Mouse (Mus musculus) kidney, adult 2 months (tissue): ENCODE results near the gene Slc35b2. TPM values are rescaled to one million over a fixed set of nuclear protein-coding genes. Genes with fewer than 3 reads are reported as not detected.

Experiments
- DNase-seq: peaks from one replicate; pipeline ENCODE4 v3.0.0; 2021
- H3K27ac ChIP-seq: fragments of 200-500 bp; 2 replicates; pipeline ENCODE4 v1.5.1; 2012; ENCODE audit warnings: low read depth, low read length, control low read depth, inconsistent platforms; ENCODE audit not compliant: insufficient read depth
- H3K27me3 ChIP-seq: fragments of 200-500 bp; replicated peaks from 2 replicates; pipeline ENCODE4 v1.6.1; 2012; ENCODE audit warnings: mild to moderate bottlenecking, moderate library complexity, low read length, inconsistent platforms; ENCODE audit not compliant: control insufficient read depth, insufficient read depth
- H3K36me3 ChIP-seq: fragments of 200-500 bp; 2 replicates; pipeline ENCODE4 v1.6.1; 2012; ENCODE audit warnings: mild to moderate bottlenecking, moderate library complexity, low read length, inconsistent platforms; ENCODE audit not compliant: control insufficient read depth, insufficient read depth
- H3K4me1 ChIP-seq: fragments of 200-500 bp; 2 replicates; pipeline ENCODE4 v1.6.1; 2011; ENCODE audit warnings: low read length; ENCODE audit not compliant: control insufficient read depth, insufficient read depth
- H3K4me3 ChIP-seq: fragments of 200-500 bp; 2 replicates; pipeline ENCODE4 v1.5.1; 2011; ENCODE audit warnings: mild to moderate bottlenecking, low read depth, low read length, control low read depth; ENCODE audit not compliant: insufficient read depth
- CTCF ChIP-seq: fragments of 200-500 bp; conservative IDR thresholded peaks from 2 replicates; pipeline ENCODE4 v1.5.1; 2011; ENCODE audit warnings: low read depth, mild to moderate bottlenecking, control low read depth, low read length, moderate library complexity, mixed read lengths; ENCODE audit not compliant: insufficient read depth, insufficient read length
- POLR2A ChIP-seq: fragments of 200-500 bp; IDR thresholded peaks from one replicate; pipeline ENCODE4 v1.6.1; 2011; ENCODE audit warnings: low read depth, low read length, control low read depth
- WGBS: fragments of 180-500 bp; shearing (Covaris S2); methylation state at CpG from one replicate; pipeline ENCODE4 v1.1.7; 2018; 5-methylcytosine and 5-hydroxymethylcytosine counted together
- polyA plus RNA-seq: library from polyadenylated mRNA; depleted of rRNA; stranded (reverse); fragments of >200 nt; gene quantifications from 2 replicates; pipeline ENCODE4 v1.2.3, GENCODE M21; 2012

The Slc35b2 gene
- polyA plus RNA-seq, 1 experiment = 75.5 TPM

GRCm38 (mm10) chr17:45544873-45545277 lies 18.8 kb upstream of the Slc35b2 start:
- no peak overlapping the region for H3K27ac ChIP-seq
- DNase-seq = no peak
- 8% methylated on average over 46 of the region's 46 CpGs for WGBS
- no peaks in the 10 kb centered on the region for H3K36me3 ChIP-seq
- peaks cover 5% of the 10 kb centered on the region for H3K27me3 ChIP-seq
- no peak overlapping the region for H3K4me3 ChIP-seq
- no peak for TF ChIP-seq CTCF
- TF ChIP-seq POLR2A = no peak
- H3K4me1 ChIP-seq = no peaks in the 10 kb centered on the region

GRCm38 (mm10) chr17:45545278-45545961 lies 18.3 kb upstream of the Slc35b2 start:
- Histone ChIP-seq H3K4me1 (no peaks in the 10 kb centered on the region), H3K4me3 (no peak overlapping the region), H3K27ac (no peak overlapping the region), H3K27me3 (peaks cover 5% of the 10 kb centered on the region), H3K36me3 (no peaks in the 10 kb centered on the region)
- TF ChIP-seq POLR2A = no peak
- no peak for TF ChIP-seq CTCF
- no peak for DNase-seq
- 9% methylated on average over 74 of the region's 74 CpGs for WGBS

- no peaks in the 10 kb centered on the region for H3K36me3 ChIP-seq
- WGBS = 76% methylated on average over 16 of the region's 16 CpGs
- DNase-seq = no peak
- no peaks in the 10 kb centered on the region for H3K4me1 ChIP-seq
- peaks cover 5% of the 10 kb centered on the region for H3K27me3 ChIP-seq
- H3K27ac ChIP-seq = no peak overlapping the region
- no peak for TF ChIP-seq CTCF
- H3K4me3 ChIP-seq = no peak overlapping the region
These were observed 16.7 kb upstream of the Slc35b2 start for GRCm38 (mm10) chr17:45546941-45547340.

GRCm38 (mm10) chr17:45547461-45548190 lies 16.0 kb upstream of the Slc35b2 start:
- H3K27me3 ChIP-seq = peaks cover 5% of the 10 kb centered on the region

GRCm38 (mm10) chr17:45548541-45549512 lies 14.8 kb upstream of the Slc35b2 start:
- Histone ChIP-seq H3K4me1 (no peaks in the 10 kb centered on the region), H3K27me3 (peaks cover 5% of the 10 kb centered on the region), H3K36me3 (no peaks in the 10 kb centered on the region), H3K27ac (no peak overlapping the region), H3K4me3 (peak overlapping the region; percentile 26; the same call in 1 of the 2 replicates)
- 5% methylated on average over 62 of the region's 68 CpGs for WGBS
- TF ChIP-seq CTCF (no peak), POLR2A (no peak)
- DNase-seq = no peak

More at GRCm38 (mm10) chr17:45547461-45548190, 16.0 kb upstream of the Slc35b2 start:
- H3K4me3 ChIP-seq = no peak overlapping the region
- DNase-seq = no peak
- H3K27ac ChIP-seq = no peak overlapping the region
- H3K4me1 ChIP-seq = no peaks in the 10 kb centered on the region
- TF ChIP-seq POLR2A (no peak), CTCF (no peak)
- WGBS = 88% methylated on average over 5 of the region's 5 CpGs
- no peaks in the 10 kb centered on the region for H3K36me3 ChIP-seq

GRCm38 (mm10) chr17:45549617-45550181 lies 14.0 kb upstream of the Slc35b2 start, which contains the start of gene Tmem151b:
Tmem151b (minus strand) TSS chr17:45549677.
- 3% methylated on average over 13 of the region's 29 CpGs for WGBS
- Histone ChIP-seq H3K4me3 (peak within 1 kb of the TSS; percentile 26; the same call in 1 of the 2 replicates), H3K27me3 (peaks cover 5% of the 10 kb centered on the region), H3K36me3 (no peaks in the 10 kb centered on the region), H3K27ac (no peak within 1 kb of the TSS), H3K4me1 (no peaks in the 10 kb centered on the region)
- TF ChIP-seq POLR2A = no peak
- no peak for TF ChIP-seq CTCF
- DNase-seq = no peak
